Mouse (Mus musculus): ENCODE data around the gene Cbx7. TPM values are rescaled to one million over a fixed set of nuclear protein-coding genes. Genes with fewer than 3 reads are reported as not detected.

The Cbx7 gene
- polyA plus RNA-seq (2014; fragmentation: Nextera tagmentation; extraction: Ambion mirVana): 1.3 and 1.8 TPM in 2 replicates

DNA sequence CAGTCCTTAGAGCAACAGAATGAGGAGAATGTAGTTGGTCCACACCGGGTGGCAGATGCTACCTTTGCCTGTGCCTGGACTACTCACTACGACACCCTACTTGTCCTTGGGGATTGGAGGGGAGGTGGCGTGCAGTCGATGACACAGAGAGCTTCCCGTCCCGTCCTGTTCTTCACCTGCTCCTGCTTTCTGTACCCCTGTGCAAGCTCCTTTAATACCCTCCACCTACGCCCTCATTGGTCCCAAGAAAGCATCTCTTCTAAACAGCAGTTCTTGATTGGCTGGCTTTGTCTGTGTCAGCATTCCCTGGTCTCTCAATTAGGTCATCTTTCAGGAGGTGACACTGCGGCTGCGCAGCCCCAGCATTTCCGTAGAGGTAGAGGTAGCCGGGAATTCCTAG lies at the start of gene Cbx7:
TSS of gene Cbx7 (minus strand) at position 180 of the 400 bp plus-strand sequence.
- Histone ChIP-seq H3K9ac (ENCODE audit: low read length) (no peak within 1 kb of the TSS), H3K27me3 (ENCODE audit: control insufficient read depth, insufficient read depth, low read length) (no peaks in the 10 kb centered on the region), H3K4me1 (ENCODE audit: control insufficient read depth, insufficient read depth, low read length) (no peaks in the 10 kb centered on the region), H3K4me2 (ENCODE audit: low read depth) (no peak within 1 kb of the TSS), H3K27ac (ENCODE audit: low read depth, low read length) (no peak within 1 kb of the TSS), H3K36me3 (ENCODE audit: control insufficient read depth, insufficient read depth, low read length) (no peaks in the 10 kb centered on the region), H3K9me3 (ENCODE audit: control insufficient read depth, low read length) (no peaks in the 10 kb centered on the region), H3K4me3 (ENCODE audit: low read depth, low read length) (no peak within 1 kb of the TSS)
- WGBS: 94% methylated on average over 11 of the region's 11 CpGs
- no peak for DNase-seq (ENCODE audit: low spot score)
- ATAC-seq (ENCODE audit: insufficient read depth, low FRiP score, low TSS enrichment): no peak

DNA sequence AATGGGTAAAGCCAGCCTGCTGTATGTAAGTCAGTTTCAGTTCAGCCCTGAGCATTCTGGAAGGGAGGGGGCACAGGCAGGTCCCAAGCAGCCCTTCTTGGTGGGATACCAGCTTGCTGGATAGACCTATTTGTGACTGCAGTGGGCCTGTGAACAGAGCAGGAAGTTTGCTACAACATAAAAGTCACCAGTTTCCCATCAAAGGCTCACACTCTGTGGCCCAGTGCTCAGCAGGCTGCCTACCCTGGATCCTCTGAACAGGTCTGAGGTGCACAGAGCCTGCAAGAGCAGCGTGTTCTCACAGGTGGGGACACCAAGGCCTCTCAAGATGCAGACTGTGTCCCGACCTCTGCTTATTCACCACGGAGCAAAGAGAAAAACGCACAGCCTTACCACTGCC lies 49.6 kb upstream of the Cbx7 start:
- ATAC-seq (ENCODE audit: insufficient read depth, low FRiP score, low TSS enrichment) (no peak), DNase-seq (ENCODE audit: low spot score) (no peak)
- Histone ChIP-seq H3K4me1 (ENCODE audit: control insufficient read depth, insufficient read depth, low read length) (no peaks in the 10 kb centered on the region), H3K4me3 (ENCODE audit: low read depth, low read length) (no peak overlapping the region), H3K4me2 (ENCODE audit: low read depth) (no peak overlapping the region), H3K9me3 (ENCODE audit: control insufficient read depth, low read length) (no peaks in the 10 kb centered on the region), H3K27me3 (ENCODE audit: control insufficient read depth, insufficient read depth, low read length) (peaks cover 15% of the 10 kb centered on the region), H3K27ac (ENCODE audit: low read depth, low read length) (no peak overlapping the region), H3K36me3 (ENCODE audit: control insufficient read depth, insufficient read depth, low read length) (no peaks in the 10 kb centered on the region), H3K9ac (ENCODE audit: low read length) (no peak overlapping the region)
- 67% methylated on average over 4 of the region's 4 CpGs for WGBS

DNA sequence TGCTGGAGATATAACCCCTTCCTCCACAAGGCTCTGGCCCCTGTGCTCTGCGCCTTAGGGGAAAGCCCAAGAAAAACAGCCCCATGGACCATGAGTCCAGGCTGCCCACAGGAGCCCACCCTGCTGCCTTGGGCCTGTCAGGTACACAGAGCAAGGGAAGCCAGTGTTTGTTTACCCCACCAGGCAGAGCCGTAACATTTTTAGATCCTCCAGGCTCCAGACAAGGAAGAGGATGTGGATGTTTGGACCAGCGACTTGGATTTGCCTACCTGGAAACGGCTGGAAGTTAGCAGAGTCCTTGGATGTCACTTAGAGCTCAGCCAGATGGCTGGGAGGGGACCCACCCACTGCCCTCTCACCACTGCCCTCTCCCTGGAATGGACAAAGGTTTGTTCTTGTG lies 48.7 kb upstream of the Cbx7 start:
- Histone ChIP-seq H3K27ac (ENCODE audit: low read depth, low read length) (no peak overlapping the region), H3K9me3 (ENCODE audit: control insufficient read depth, low read length) (no peaks in the 10 kb centered on the region), H3K4me2 (ENCODE audit: low read depth) (no peak overlapping the region), H3K4me1 (ENCODE audit: control insufficient read depth, insufficient read depth, low read length) (0 out of 2 replicates have a peak, but pooled peaks cover 2% of the 10 kb centered on the region), H3K9ac (ENCODE audit: low read length) (no peak overlapping the region), H3K27me3 (ENCODE audit: control insufficient read depth, insufficient read depth, low read length) (peaks cover 24% of the 10 kb centered on the region), H3K4me3 (ENCODE audit: low read depth, low read length) (no peak overlapping the region), H3K36me3 (ENCODE audit: control insufficient read depth, insufficient read depth, low read length) (no peaks in the 10 kb centered on the region)
- ATAC-seq (ENCODE audit: insufficient read depth, low FRiP score, low TSS enrichment) (no peak), DNase-seq (ENCODE audit: low spot score) (no peak)
- 61% methylated on average over 4 of the region's 4 CpGs for WGBS

DNA sequence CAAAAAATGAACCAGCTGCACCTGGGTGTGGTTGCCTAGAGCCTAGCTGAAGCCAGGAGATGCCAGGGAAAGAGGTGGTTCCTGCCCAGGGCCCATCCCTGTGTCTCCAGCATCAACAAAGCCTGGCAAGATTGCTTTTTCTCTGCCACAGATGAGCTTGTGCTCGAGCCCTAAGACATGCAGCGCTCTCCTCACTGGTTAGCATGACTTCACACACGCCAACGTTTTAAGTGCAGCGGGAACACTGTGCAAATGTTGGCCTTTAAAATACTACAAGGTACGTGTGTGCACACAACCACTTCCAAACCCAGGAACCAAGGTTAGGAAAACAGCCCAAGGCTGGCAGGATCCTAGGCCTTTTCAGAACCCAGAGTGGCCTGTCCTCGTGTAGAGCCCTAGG lies 48.3 kb upstream of the Cbx7 start:
- Histone ChIP-seq H3K4me2 (ENCODE audit: low read depth) (no peak overlapping the region), H3K9ac (ENCODE audit: low read length) (no peak overlapping the region), H3K27me3 (ENCODE audit: control insufficient read depth, insufficient read depth, low read length) (peaks cover 28% of the 10 kb centered on the region), H3K27ac (ENCODE audit: low read depth, low read length) (no peak overlapping the region), H3K4me1 (ENCODE audit: control insufficient read depth, insufficient read depth, low read length) (0 out of 2 replicates have a peak, but pooled peaks cover 2% of the 10 kb centered on the region), H3K4me3 (ENCODE audit: low read depth, low read length) (no peak overlapping the region), H3K36me3 (ENCODE audit: control insufficient read depth, insufficient read depth, low read length) (no peaks in the 10 kb centered on the region), H3K9me3 (ENCODE audit: control insufficient read depth, low read length) (no peaks in the 10 kb centered on the region)
- 84% methylated on average over 7 of the region's 7 CpGs for WGBS
- no peak for DNase-seq (ENCODE audit: low spot score)
- ATAC-seq (ENCODE audit: insufficient read depth, low FRiP score, low TSS enrichment): no peak

DNA sequence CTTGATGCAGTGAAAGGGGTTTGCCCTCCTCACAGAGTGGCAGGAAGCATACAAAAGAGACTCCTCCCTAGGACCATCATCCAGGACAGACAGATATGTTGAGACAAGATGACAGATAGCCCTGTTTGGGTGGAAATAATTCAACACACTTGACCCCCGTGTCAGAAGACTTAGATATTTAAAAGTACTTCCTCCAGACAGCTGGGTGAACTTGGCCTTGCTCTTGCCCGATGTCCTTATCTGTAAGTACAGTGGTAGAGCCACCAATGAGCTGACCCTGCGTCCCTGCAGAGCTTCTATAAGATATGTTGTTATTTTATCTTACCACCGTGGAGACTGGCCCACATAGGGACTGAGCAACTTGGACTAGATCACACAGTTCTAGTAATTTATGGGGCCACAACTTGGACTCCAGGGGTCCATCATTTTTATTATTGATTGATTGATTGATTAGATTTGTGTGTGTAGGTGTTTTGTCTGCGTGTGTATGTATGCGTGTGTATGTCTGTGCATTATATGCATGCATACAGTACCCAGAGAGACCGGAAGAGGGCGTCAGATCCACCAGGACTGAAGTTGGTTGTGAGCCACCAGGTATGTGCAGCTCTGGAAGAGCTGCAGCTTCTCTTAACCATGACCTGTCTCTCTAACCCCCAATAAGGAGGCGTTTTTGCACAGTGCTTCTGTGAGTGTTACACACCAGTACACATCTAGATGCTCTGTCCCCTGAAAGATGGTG lies 45.8 kb upstream of the Cbx7 start:
- peaks cover 53% of the 10 kb centered on the region for H3K27me3 ChIP-seq (ENCODE audit: control insufficient read depth, insufficient read depth, low read length)

DNA sequence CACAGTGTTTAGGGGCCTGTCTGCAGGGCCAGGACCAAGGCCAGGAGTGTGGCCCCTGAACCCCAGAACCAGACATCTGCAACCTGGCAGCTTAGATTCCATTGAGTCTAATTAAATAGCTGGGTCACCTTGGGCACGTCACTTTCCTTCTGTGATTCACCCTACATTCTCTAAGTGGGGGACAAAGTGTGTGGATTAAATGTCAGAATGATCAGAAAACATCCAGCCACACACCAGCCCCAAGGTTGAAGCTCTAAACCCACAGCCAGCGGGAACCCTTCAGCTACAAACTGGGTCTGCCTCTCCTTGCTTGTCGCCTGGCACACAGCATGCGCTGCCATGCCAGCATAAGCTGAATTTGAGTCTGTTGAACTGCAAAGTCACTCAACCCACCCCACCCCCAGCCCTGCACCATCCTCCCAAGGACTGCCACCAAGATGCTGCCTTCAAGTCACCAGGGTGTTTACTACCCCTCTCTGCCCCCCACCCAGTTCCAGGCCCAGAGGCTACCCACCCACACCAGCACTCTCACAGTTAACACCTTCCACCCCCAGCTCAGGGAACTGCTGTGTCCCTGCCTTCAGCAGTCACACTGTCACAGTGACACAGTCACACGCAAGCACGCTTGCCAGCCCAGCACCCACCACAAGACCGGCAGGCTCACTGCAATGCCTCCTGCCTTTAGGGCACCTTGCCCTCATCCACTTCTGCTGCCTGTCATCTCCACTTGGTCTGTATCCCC lies 44.5 kb upstream of the Cbx7 start:
- H3K27me3 ChIP-seq (ENCODE audit: control insufficient read depth, insufficient read depth, low read length): peaks cover 62% of the 10 kb centered on the region
- no peak overlapping the region for H3K4me2 ChIP-seq (ENCODE audit: low read depth)
- no peak overlapping the region for H3K27ac ChIP-seq (ENCODE audit: low read depth, low read length)
- 69% methylated on average over 7 of the region's 7 CpGs for WGBS
- no peaks in the 10 kb centered on the region for H3K36me3 ChIP-seq (ENCODE audit: control insufficient read depth, insufficient read depth, low read length)
- ATAC-seq (ENCODE audit: insufficient read depth, low FRiP score, low TSS enrichment) (no peak), DNase-seq (ENCODE audit: low spot score) (no peak)
- no peak overlapping the region for H3K9ac ChIP-seq (ENCODE audit: low read length)
- H3K4me1 ChIP-seq (ENCODE audit: control insufficient read depth, insufficient read depth, low read length): peaks cover 10% of the 10 kb centered on the region; the same call in 1 of the 2 replicates
- no peaks in the 10 kb centered on the region for H3K9me3 ChIP-seq (ENCODE audit: control insufficient read depth, low read length)
- H3K4me3 ChIP-seq (ENCODE audit: low read depth, low read length): no peak overlapping the region; the same call in 1 of the 2 replicates

More for the DNA sequence above, 45.8 kb upstream of the Cbx7 start:
- no peak for DNase-seq (ENCODE audit: low spot score)
- no peak overlapping the region for H3K4me2 ChIP-seq (ENCODE audit: low read depth)
- ATAC-seq (ENCODE audit: insufficient read depth, low FRiP score, low TSS enrichment): no peak
- H3K4me3 ChIP-seq (ENCODE audit: low read depth, low read length): no peak overlapping the region
- H3K36me3 ChIP-seq (ENCODE audit: control insufficient read depth, insufficient read depth, low read length): no peaks in the 10 kb centered on the region
- H3K9me3 ChIP-seq (ENCODE audit: control insufficient read depth, low read length): no peaks in the 10 kb centered on the region
- H3K9ac ChIP-seq (ENCODE audit: low read length): no peak overlapping the region
- no peak overlapping the region for H3K27ac ChIP-seq (ENCODE audit: low read depth, low read length)
- WGBS: 86% methylated on average over 9 of the region's 9 CpGs
- peaks cover 10% of the 10 kb centered on the region; the same call in 1 of the 2 replicates for H3K4me1 ChIP-seq (ENCODE audit: control insufficient read depth, insufficient read depth, low read length)

DNA sequence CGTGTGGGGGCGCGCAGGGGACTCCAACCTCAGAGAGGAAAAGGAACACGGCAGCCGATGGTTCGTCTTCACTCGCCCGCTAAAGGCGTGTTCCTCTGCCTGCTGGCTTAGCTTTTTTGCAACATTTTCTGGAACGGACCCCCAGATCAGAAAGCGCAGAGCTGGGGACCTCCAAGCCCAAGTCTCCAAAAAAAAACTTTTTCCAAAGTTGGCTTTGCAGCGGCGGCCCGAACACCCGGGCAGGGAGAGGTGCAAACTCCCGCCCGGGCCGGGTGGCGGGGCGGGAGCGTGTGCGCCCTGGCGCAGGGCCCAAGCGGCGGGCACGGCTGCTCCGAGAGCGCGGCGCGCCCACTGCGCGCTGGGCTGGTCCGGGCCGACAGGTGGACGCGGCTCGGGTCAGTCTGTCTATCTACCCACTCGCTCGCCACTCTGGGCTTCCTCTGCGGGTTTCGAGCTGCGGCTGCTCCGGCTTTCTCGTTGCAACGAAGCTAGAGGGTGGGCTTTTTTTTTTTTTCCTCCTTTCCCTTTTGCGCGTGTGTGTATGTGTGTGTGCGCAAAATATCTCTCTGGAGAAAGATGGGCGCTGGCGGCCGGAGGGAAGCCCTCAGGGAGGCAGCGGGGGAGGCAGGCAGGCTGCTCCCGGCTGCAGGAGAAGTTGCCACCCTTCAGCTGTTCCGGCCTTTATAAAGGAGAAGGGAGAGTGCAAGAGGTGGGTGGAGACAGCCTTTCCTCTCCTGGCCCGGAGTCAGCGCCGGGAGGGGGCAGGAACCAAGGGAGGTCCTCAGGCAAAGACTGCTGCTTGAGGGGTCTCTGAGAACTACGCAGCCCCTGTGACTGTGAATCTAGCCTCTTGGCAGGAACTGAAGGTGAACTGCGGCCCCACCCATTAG lies 43.6 kb upstream of the Cbx7 start, which contains the start of gene Pdgfb:
TSS of gene Pdgfb (minus strand) at position 657 of the 890 bp plus-strand sequence.
- ATAC-seq (ENCODE audit: insufficient read depth, low FRiP score, low TSS enrichment) (no peak), DNase-seq (ENCODE audit: low spot score) (peak; percentile 42)
- H3K4me3 ChIP-seq (ENCODE audit: low read depth, low read length): peak within 1 kb of the TSS; percentile 57
- no peaks in the 10 kb centered on the region for H3K9me3 ChIP-seq (ENCODE audit: control insufficient read depth, low read length)
- WGBS: under 1% methylated on average over 60 of the region's 60 CpGs
- no peak within 1 kb of the TSS for H3K27ac ChIP-seq (ENCODE audit: low read depth, low read length)
- H3K9ac ChIP-seq (ENCODE audit: low read length): no peak within 1 kb of the TSS; the same call in 1 of the 2 replicates
- peaks cover 10% of the 10 kb centered on the region; the same call in 1 of the 2 replicates for H3K4me1 ChIP-seq (ENCODE audit: control insufficient read depth, insufficient read depth, low read length)
- H3K36me3 ChIP-seq (ENCODE audit: control insufficient read depth, insufficient read depth, low read length): no peaks in the 10 kb centered on the region
- peak within 1 kb of the TSS; percentile 34 for H3K4me2 ChIP-seq (ENCODE audit: low read depth)
- peaks cover 62% of the 10 kb centered on the region for H3K27me3 ChIP-seq (ENCODE audit: control insufficient read depth, insufficient read depth, low read length)

DNA sequence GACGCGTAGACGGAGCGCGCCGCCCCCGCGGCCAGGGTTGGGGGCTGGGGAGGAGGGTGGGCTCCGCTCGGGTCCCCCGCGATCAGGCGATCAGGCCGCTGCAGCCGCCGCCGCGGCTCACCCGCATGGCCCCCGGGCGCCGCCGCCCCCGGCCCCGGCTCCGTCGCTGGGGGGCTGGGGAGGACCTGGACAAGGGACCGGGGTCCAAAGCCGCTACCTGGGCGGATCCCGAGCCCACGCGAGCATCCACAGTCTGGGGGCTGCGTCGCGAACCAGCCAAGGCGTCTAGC lies 43.1 kb upstream of the Cbx7 start:
- H3K4me2 ChIP-seq (ENCODE audit: low read depth): peak overlapping the region; percentile 34
- no peak overlapping the region for H3K27ac ChIP-seq (ENCODE audit: low read depth, low read length)
- peak overlapping the region; percentile 57 for H3K4me3 ChIP-seq (ENCODE audit: low read depth, low read length)
- H3K4me1 ChIP-seq (ENCODE audit: control insufficient read depth, insufficient read depth, low read length): peaks cover 10% of the 10 kb centered on the region; the same call in 1 of the 2 replicates
- ATAC-seq (ENCODE audit: insufficient read depth, low FRiP score, low TSS enrichment) (no peak), DNase-seq (ENCODE audit: low spot score) (no peak)
- no peak overlapping the region; the same call in 1 of the 2 replicates for H3K9ac ChIP-seq (ENCODE audit: low read length)
- WGBS: 1% methylated on average over 25 of the region's 37 CpGs
- H3K36me3 ChIP-seq (ENCODE audit: control insufficient read depth, insufficient read depth, low read length): no peaks in the 10 kb centered on the region
- no peaks in the 10 kb centered on the region for H3K9me3 ChIP-seq (ENCODE audit: control insufficient read depth, low read length)
- H3K27me3 ChIP-seq (ENCODE audit: control insufficient read depth, insufficient read depth, low read length): peaks cover 62% of the 10 kb centered on the region

Measured in neural tube, embryonic 11.5 days (tissue).